Mouse (Mus musculus): ENCODE results near the gene Tet3. TPM values are rescaled to one million over a fixed set of nuclear protein-coding genes. Genes with fewer than 3 reads are reported as not detected.

The Tet3 gene
- total RNA-seq (2014; rRNA removed) (23.2 and 27.7 TPM in 2 replicates), polyA plus RNA-seq (2015; fragmentation: Nextera tagmentation; extraction: Ambion mirVana) (38.0 and 49.4 TPM in 2 replicates)

- ATAC-seq (no peak), DNase-seq (no peak)
- 87% methylated on average over 4 of the region's 4 CpGs for WGBS
- H3K9ac ChIP-seq: no peak within 1 kb of the TSS
- no peaks in the 10 kb centered on the region for H3K36me3 ChIP-seq (ENCODE audit: insufficient read depth)
- no peaks in the 10 kb centered on the region for H3K9me3 ChIP-seq (ENCODE audit: low read length)
- H3K4me2 ChIP-seq (ENCODE audit: low read depth): no peak within 1 kb of the TSS
- no peak for TF ChIP-seq CTCF (IDR thresholded peaks at IDR 0.05; ENCODE audit: low read depth)
- H3K4me1 ChIP-seq (ENCODE audit: insufficient read depth): peaks cover 12% of the 10 kb centered on the region
- H3K4me3 ChIP-seq (ENCODE audit: low read depth, low read length): no peak within 1 kb of the TSS
- no peaks in the 10 kb centered on the region for H3K27me3 ChIP-seq (ENCODE audit: insufficient read depth, low read length)
- no peak within 1 kb of the TSS for H3K27ac ChIP-seq (ENCODE audit: low read depth, low read length)
Observed at GRCm38 (mm10) chr6:83459034-83459644, at the start of gene Tet3. TSS of gene Tet3 (minus strand) at chr6:83459084.

GRCm38 (mm10) chr6:83507168-83507546 is 48.3 kb upstream of the Tet3 start:
- H3K9ac ChIP-seq: peak overlapping the region; percentile 53
- peaks cover 4% of the 10 kb centered on the region; the same call in 1 of the 2 replicates for H3K4me1 ChIP-seq (ENCODE audit: insufficient read depth)
- DNase-seq (no peak), ATAC-seq (no peak; the same call in 1 of the 2 replicates)
- H3K27me3 ChIP-seq (ENCODE audit: insufficient read depth, low read length): no peaks in the 10 kb centered on the region
- peak overlapping the region; percentile 95 for H3K27ac ChIP-seq (ENCODE audit: low read depth, low read length)
- 29% methylated on average over 6 of the region's 6 CpGs for WGBS
- no peaks in the 10 kb centered on the region for H3K9me3 ChIP-seq (ENCODE audit: low read length)
- H3K36me3 ChIP-seq (ENCODE audit: insufficient read depth): no peaks in the 10 kb centered on the region
- peak overlapping the region; percentile 71 for H3K4me3 ChIP-seq (ENCODE audit: low read depth, low read length)
- TF ChIP-seq CTCF (IDR thresholded peaks at IDR 0.05; ENCODE audit: low read depth): no peak
- H3K4me2 ChIP-seq (ENCODE audit: low read depth): peak overlapping the region; percentile 66

GRCm38 (mm10) chr6:83506258-83507167 is 47.6 kb upstream of the Tet3 start, which contains the start of gene Dguok:
TSS of gene Dguok (minus strand) at chr6:83506969.
- Histone ChIP-seq H3K27ac (ENCODE audit: low read depth, low read length) (peak within 1 kb of the TSS; percentile 95), H3K9me3 (ENCODE audit: low read length) (no peaks in the 10 kb centered on the region), H3K27me3 (ENCODE audit: insufficient read depth, low read length) (no peaks in the 10 kb centered on the region), H3K4me3 (ENCODE audit: low read depth, low read length) (peak within 1 kb of the TSS; percentile 71), H3K36me3 (ENCODE audit: insufficient read depth) (no peaks in the 10 kb centered on the region), H3K4me1 (ENCODE audit: insufficient read depth) (peaks cover 4% of the 10 kb centered on the region; the same call in 1 of the 2 replicates), H3K9ac (peak within 1 kb of the TSS; percentile 86), H3K4me2 (ENCODE audit: low read depth) (peak within 1 kb of the TSS; percentile 66)
- DNase-seq (peak; percentile 99), ATAC-seq (peak; percentile 99)
- 2% methylated on average over 54 of the region's 54 CpGs for WGBS
- no peak for TF ChIP-seq CTCF (IDR thresholded peaks at IDR 0.05; ENCODE audit: low read depth)

- ATAC-seq (no peak), DNase-seq (no peak)
- peak overlapping the region; percentile 66 for H3K4me2 ChIP-seq (ENCODE audit: low read depth)
- 92% methylated on average over 4 of the region's 4 CpGs for WGBS
- H3K4me3 ChIP-seq (ENCODE audit: low read depth, low read length): peak overlapping the region; percentile 71; the same call in 1 of the 2 replicates
- H3K9ac ChIP-seq: no peak overlapping the region
- H3K27ac ChIP-seq (ENCODE audit: low read depth, low read length): no peak overlapping the region
- peaks cover 4% of the 10 kb centered on the region; the same call in 1 of the 2 replicates for H3K4me1 ChIP-seq (ENCODE audit: insufficient read depth)
- no peaks in the 10 kb centered on the region for H3K27me3 ChIP-seq (ENCODE audit: insufficient read depth, low read length)
- no peak for TF ChIP-seq CTCF (IDR thresholded peaks at IDR 0.05; ENCODE audit: low read depth)
- no peaks in the 10 kb centered on the region for H3K9me3 ChIP-seq (ENCODE audit: low read length)
- no peaks in the 10 kb centered on the region for H3K36me3 ChIP-seq (ENCODE audit: insufficient read depth)
Observed at GRCm38 (mm10) chr6:83505554-83505953, 46.7 kb upstream of the Tet3 start.

- Histone ChIP-seq H3K9me3 (ENCODE audit: low read length) (no peaks in the 10 kb centered on the region), H3K4me3 (ENCODE audit: low read depth, low read length) (no peak overlapping the region), H3K36me3 (ENCODE audit: insufficient read depth) (no peaks in the 10 kb centered on the region), H3K27ac (ENCODE audit: low read depth, low read length) (no peak overlapping the region), H3K4me2 (ENCODE audit: low read depth) (no peak overlapping the region), H3K27me3 (ENCODE audit: insufficient read depth, low read length) (no peaks in the 10 kb centered on the region), H3K4me1 (ENCODE audit: insufficient read depth) (peaks cover 4% of the 10 kb centered on the region; the same call in 1 of the 2 replicates), H3K9ac (no peak overlapping the region)
- DNase-seq (no peak), ATAC-seq (no peak)
- TF ChIP-seq CTCF (IDR thresholded peaks at IDR 0.05; ENCODE audit: low read depth): no peak
- 88% methylated on average over 3 of the region's 3 CpGs for WGBS
Observed at GRCm38 (mm10) chr6:83503361-83503760, 44.5 kb upstream of the Tet3 start.

- Histone ChIP-seq H3K4me2 (ENCODE audit: low read depth) (no peak overlapping the region), H3K9ac (no peak overlapping the region), H3K27me3 (ENCODE audit: insufficient read depth, low read length) (no peaks in the 10 kb centered on the region), H3K4me1 (ENCODE audit: insufficient read depth) (peaks cover 4% of the 10 kb centered on the region; the same call in 1 of the 2 replicates), H3K36me3 (ENCODE audit: insufficient read depth) (no peaks in the 10 kb centered on the region), H3K9me3 (ENCODE audit: low read length) (no peaks in the 10 kb centered on the region), H3K27ac (ENCODE audit: low read depth, low read length) (no peak overlapping the region), H3K4me3 (ENCODE audit: low read depth, low read length) (no peak overlapping the region)
- no peak for TF ChIP-seq CTCF (IDR thresholded peaks at IDR 0.05; ENCODE audit: low read depth)
- 96% methylated on average over 3 of the region's 3 CpGs for WGBS
- ATAC-seq: no peak
- no peak for DNase-seq
Observed at GRCm38 (mm10) chr6:83502656-83503055, 43.8 kb upstream of the Tet3 start.

Data from forebrain, postnatal 0 days (tissue).